Mouse (Mus musculus): Measurements from ENCODE around the gene A430005L14Rik.

DNA sequence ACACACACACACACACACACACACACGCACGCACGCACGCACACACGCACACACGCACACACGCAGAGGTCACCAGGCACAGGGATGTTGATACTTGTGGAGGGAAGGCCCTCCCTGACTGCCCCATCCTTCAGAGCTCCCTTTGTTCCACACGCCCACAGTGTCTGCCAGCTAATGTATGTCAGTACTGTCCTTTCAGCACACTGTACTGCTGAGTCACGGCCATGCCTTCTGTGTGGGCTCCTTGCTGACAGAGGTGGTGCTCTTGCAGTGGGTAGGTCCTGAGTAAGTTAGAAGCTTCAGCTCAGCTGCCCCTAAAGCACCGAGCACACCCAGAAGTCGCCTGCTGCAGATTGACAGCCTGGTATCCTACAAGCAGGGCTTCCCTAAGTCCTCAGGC lies 23.4 kb downstream of the A430005L14Rik start:
- TF ChIP-seq CTCF (IDR thresholded peaks at IDR 0.05) (no peak), POLR2A (IDR thresholded peaks at IDR 0.05; ENCODE audit: insufficient read depth, low read depth, low read length) (no peak), EP300 (IDR thresholded peaks at IDR 0.05; ENCODE audit: insufficient read depth, low read depth, low read length) (no peak)
